ENCODE assay signal across 18 mouse cellular contexts in the genomic region with DNA sequence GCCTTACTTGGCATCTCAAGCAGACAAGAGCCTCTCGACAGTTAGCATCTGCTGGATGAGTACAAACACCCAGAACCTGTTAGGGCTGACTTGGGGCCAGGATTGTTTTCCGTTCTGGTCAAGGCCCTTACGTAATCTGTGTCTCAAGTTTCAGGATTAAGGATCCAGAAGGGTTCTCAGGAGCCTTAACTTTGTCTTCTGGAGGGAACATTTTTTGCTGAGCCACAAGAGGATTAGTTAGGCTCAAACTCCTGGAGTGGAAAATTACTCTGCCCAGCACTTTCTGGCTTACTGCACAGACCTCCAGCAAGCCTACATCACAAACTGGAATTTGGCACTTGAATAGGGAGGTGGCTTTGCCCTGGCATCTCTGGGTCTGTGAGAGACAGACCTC. TPM values are rescaled to one million over a fixed set of nuclear protein-coding genes. Genes with fewer than 3 reads are reported as not detected.
DNase-seq lines count a peak whose midpoint lies in the region; ATAC-seq and TF ChIP-seq lines count a peak whose summit lies in the region.
"Had no signal": no experiment of that assay in that cellular context is flagged by ENCODE, and none has a peak within 500 bp of the region (broad histone marks: within the 10 kb centered on the region; RNA-seq: fewer than 3 reads in every experiment).

No protein-coding gene starts in this region.

- H3K4me3 ChIP-seq in embryonic facial prominence, embryonic 14.5 days (ENCODE audit: low read depth, low read length): no peak overlapping the region
- no peak overlapping the region for H3K4me3 ChIP-seq in embryonic facial prominence, embryonic 10.5 days
- no peak overlapping the region for H3K4me3 ChIP-seq in liver, postnatal 0 days (ENCODE audit: low read depth, low read length)
- no peak overlapping the region for H3K4me3 ChIP-seq in liver, embryonic 11.5 days (ENCODE audit: low read depth, low read length)
- no peak overlapping the region for H3K4me3 ChIP-seq in midbrain, embryonic 10.5 days

- no peak overlapping the region for H3K9ac ChIP-seq in embryonic facial prominence, embryonic 14.5 days (ENCODE audit: low read depth, low read length)
- no peak overlapping the region for H3K9ac ChIP-seq in liver, postnatal 0 days (replicated peaks)
- H3K9ac ChIP-seq in liver, embryonic 11.5 days (ENCODE audit: low read depth, low read length): no peak overlapping the region
- H3K9ac ChIP-seq: lung, embryonic 14.5 days had no signal

- DNase-seq in embryonic facial prominence, embryonic 14.5 days (ENCODE audit: low spot score): peak; percentile 48
- DNase-seq in embryonic facial prominence, embryonic 10.5 days (ENCODE audit: low spot score): no peak
- DNase-seq in liver, postnatal 0 days: no peak
- DNase-seq in liver, embryonic 11.5 days (ENCODE audit: low spot score): no peak
- peak; percentile 54 for DNase-seq in kidney, postnatal 14 days
- DNase-seq in lung, postnatal 4 days: peak; percentile 62 to 69
- no peak for DNase-seq in midbrain, embryonic 10.5 days (ENCODE audit: low spot score)
- DNase-seq in ovary, postnatal 14 days (ENCODE audit: low spot score): no peak
- DNase-seq: adrenal gland, adult 8-10 months; cerebellum, adult 9-11 months; heart, postnatal 4 days; lung, embryonic 14.5 days; midbrain, embryonic 14.5 days; thymus, postnatal 4 days had no signal

- ATAC-seq in embryonic facial prominence, embryonic 14.5 days (ENCODE audit: low read depth): peak; percentile 31; the same call in 1 of the 2 replicates
- no peak for ATAC-seq in liver, postnatal 0 days
- no peak for ATAC-seq in liver, embryonic 11.5 days (replicated peaks; ENCODE audit: low FRiP score)
- ATAC-seq: inflammation-experienced regulatory T-cells, adult 6 months had no signal

- no peak overlapping the region for H3K4me2 ChIP-seq in embryonic facial prominence, embryonic 14.5 days (ENCODE audit: low read depth, low read length)
- H3K4me2 ChIP-seq in liver, postnatal 0 days (ENCODE audit: low read depth, low read length): no peak overlapping the region
- H3K4me2 ChIP-seq in liver, embryonic 11.5 days: no peak overlapping the region
- H3K4me2 ChIP-seq: lung, embryonic 14.5 days had no signal

- peaks cover 92% of the 10 kb centered on the region for H3K36me3 ChIP-seq in embryonic facial prominence, embryonic 14.5 days (ENCODE audit: control insufficient read depth, insufficient read depth, low read length)
- peaks cover 100% of the 10 kb centered on the region for H3K36me3 ChIP-seq in embryonic facial prominence, embryonic 10.5 days (replicated peaks)
- peaks cover 84% of the 10 kb centered on the region for H3K36me3 ChIP-seq in liver, postnatal 0 days (replicated peaks; ENCODE audit: insufficient read depth, low read length)
- peaks cover 46% of the 10 kb centered on the region for H3K36me3 ChIP-seq in liver, embryonic 11.5 days (ENCODE audit: control insufficient read depth, insufficient read depth, low read length)
- peaks cover 98% of the 10 kb centered on the region for H3K36me3 ChIP-seq in midbrain, embryonic 10.5 days

- no peak for TF ChIP-seq CTCF in liver, postnatal 0 days (IDR thresholded peaks at IDR 0.05; ENCODE audit: low read depth)

- no peaks in the 10 kb centered on the region for H3K9me3 ChIP-seq in embryonic facial prominence, embryonic 14.5 days (ENCODE audit: control insufficient read depth, low read length)
- H3K9me3 ChIP-seq in embryonic facial prominence, embryonic 10.5 days: no peaks in the 10 kb centered on the region
- no peaks in the 10 kb centered on the region for H3K9me3 ChIP-seq in liver, postnatal 0 days (ENCODE audit: low read length)
- H3K9me3 ChIP-seq in liver, embryonic 11.5 days (ENCODE audit: control insufficient read depth, low read length): no peaks in the 10 kb centered on the region
- no peaks in the 10 kb centered on the region for H3K9me3 ChIP-seq in midbrain, embryonic 10.5 days (replicated peaks)

- no peak for TF ChIP-seq EP300 in liver, postnatal 0 days (IDR thresholded peaks at IDR 0.05; ENCODE audit: low read depth)

- no peak overlapping the region for H3K27ac ChIP-seq in embryonic facial prominence, embryonic 14.5 days (replicated peaks; ENCODE audit: low read depth, low read length)
- no peak overlapping the region for H3K27ac ChIP-seq in embryonic facial prominence, embryonic 10.5 days (replicated peaks)
- H3K27ac ChIP-seq in liver, postnatal 0 days (ENCODE audit: low read depth): peak overlapping the region; percentile 22; the same call in 1 of the 2 replicates
- H3K27ac ChIP-seq in liver, embryonic 11.5 days (ENCODE audit: low read depth, low read length): no peak overlapping the region
- H3K27ac ChIP-seq in midbrain, embryonic 10.5 days (replicated peaks): no peak overlapping the region
- H3K27ac ChIP-seq: stomach, postnatal 0 days had no signal

- WGBS in embryonic facial prominence, embryonic 14.5 days: 50% methylated on average over 3 of the region's 3 CpGs
- 69% methylated on average over 3 of the region's 3 CpGs for WGBS in embryonic facial prominence, embryonic 10.5 days
- WGBS in liver, postnatal 0 days (ENCODE audit: insufficient replicate concordance): 81% methylated on average over 3 of the region's 3 CpGs
- WGBS in liver, embryonic 11.5 days: 80% methylated on average over 3 of the region's 3 CpGs
- 73% methylated on average over 3 of the region's 3 CpGs for WGBS in midbrain, embryonic 10.5 days

- H3K4me1 ChIP-seq in embryonic facial prominence, embryonic 14.5 days (ENCODE audit: control insufficient read depth, insufficient read depth, low read length): no peaks in the 10 kb centered on the region
- H3K4me1 ChIP-seq in embryonic facial prominence, embryonic 10.5 days: no peaks in the 10 kb centered on the region
- H3K4me1 ChIP-seq in liver, postnatal 0 days (ENCODE audit: insufficient read depth): peaks cover 3% of the 10 kb centered on the region
- H3K4me1 ChIP-seq in liver, embryonic 11.5 days (replicated peaks; ENCODE audit: control insufficient read depth, insufficient read depth, low read length): no peaks in the 10 kb centered on the region
- 0 out of 2 replicates have a peak, but pooled peaks cover under 1% of the 10 kb centered on the region for H3K4me1 ChIP-seq in midbrain, embryonic 10.5 days

- H3K27me3 ChIP-seq in embryonic facial prominence, embryonic 14.5 days (replicated peaks; ENCODE audit: control insufficient read depth, insufficient read depth, low read length): no peaks in the 10 kb centered on the region
- H3K27me3 ChIP-seq in embryonic facial prominence, embryonic 10.5 days (replicated peaks; ENCODE audit: low read depth, poor library complexity, severe bottlenecking): no peaks in the 10 kb centered on the region
- H3K27me3 ChIP-seq in liver, postnatal 0 days (ENCODE audit: insufficient read depth, low read length): no peaks in the 10 kb centered on the region
- H3K27me3 ChIP-seq in liver, embryonic 11.5 days (replicated peaks; ENCODE audit: control insufficient read depth, insufficient read depth, low read length): no peaks in the 10 kb centered on the region
- H3K27me3 ChIP-seq in midbrain, embryonic 10.5 days (ENCODE audit: low read depth, poor library complexity, severe bottlenecking): no peaks in the 10 kb centered on the region

RNA-seq across cellular contexts. Expression of gene Alas1, which starts 11.6 kb away (rescaled TPM):
- polyA plus RNA-seq in embryonic facial prominence, embryonic 14.5 days (2014; fragmentation: Nextera tagmentation; extraction: Ambion mirVana): 94.8 and 102 TPM in 2 replicates
- polyA plus RNA-seq in embryonic facial prominence, embryonic 10.5 days (2016; fragmentation: Nextera tagmentation; extraction: Ambion mirVana): 72.1 and 80.7 TPM in 2 replicates
- 131 and 146 TPM in 2 replicates for polyA plus RNA-seq in liver, postnatal 0 days (2015; fragmentation: Nextera tagmentation; extraction: Ambion mirVana)
- 57.4 and 67.9 TPM in 2 replicates for polyA plus RNA-seq in liver, embryonic 11.5 days (2014; fragmentation: Nextera tagmentation; extraction: Ambion mirVana)
- 71.1 and 82.7 TPM in 2 replicates for polyA plus RNA-seq in midbrain, embryonic 10.5 days (2016; fragmentation: Nextera tagmentation; extraction: Ambion mirVana)

RNA-seq across cellular contexts. Expression of gene Tlr9, which starts 14.4 kb away (rescaled TPM):
- polyA plus RNA-seq in embryonic facial prominence, embryonic 14.5 days (2014; fragmentation: Nextera tagmentation; extraction: Ambion mirVana): 0.05 and 0.07 TPM in 2 replicates
- polyA plus RNA-seq in embryonic facial prominence, embryonic 10.5 days (2016; fragmentation: Nextera tagmentation; extraction: Ambion mirVana): not detected in 2 replicates
- 0.07 and 0.16 TPM in 2 replicates for polyA plus RNA-seq in liver, postnatal 0 days (2015; fragmentation: Nextera tagmentation; extraction: Ambion mirVana)
- polyA plus RNA-seq in liver, embryonic 11.5 days (2014; fragmentation: Nextera tagmentation; extraction: Ambion mirVana): not detected in 2 replicates
- 0.05 TPM in 1 of 2 replicates, not detected in the other for polyA plus RNA-seq in midbrain, embryonic 10.5 days (2016; fragmentation: Nextera tagmentation; extraction: Ambion mirVana)
- polyA plus RNA-seq: limb, embryonic 11.5 days; neural tube, embryonic 11.5 days had no signal

RNA-seq across cellular contexts. Expression of gene Twf2, which starts 33.9 kb away (rescaled TPM):
- polyA plus RNA-seq in embryonic facial prominence, embryonic 14.5 days (2014; fragmentation: Nextera tagmentation; extraction: Ambion mirVana): 65.1 and 65.4 TPM in 2 replicates
- polyA plus RNA-seq in embryonic facial prominence, embryonic 10.5 days (2016; fragmentation: Nextera tagmentation; extraction: Ambion mirVana): 69.5 and 74.7 TPM in 2 replicates
- 22.4 and 23.0 TPM in 2 replicates for polyA plus RNA-seq in liver, postnatal 0 days (2015; fragmentation: Nextera tagmentation; extraction: Ambion mirVana)
- polyA plus RNA-seq in liver, embryonic 11.5 days (2014; fragmentation: Nextera tagmentation; extraction: Ambion mirVana): 58.4 and 61.1 TPM in 2 replicates
- 69.7 and 74.8 TPM in 2 replicates for polyA plus RNA-seq in midbrain, embryonic 10.5 days (2016; fragmentation: Nextera tagmentation; extraction: Ambion mirVana)

RNA-seq across cellular contexts. Expression of gene Ppm1m, which starts 37.3 kb away (rescaled TPM):
- polyA plus RNA-seq in embryonic facial prominence, embryonic 14.5 days (2014; fragmentation: Nextera tagmentation; extraction: Ambion mirVana): 41.3 and 42.7 TPM in 2 replicates
- polyA plus RNA-seq in embryonic facial prominence, embryonic 10.5 days (2016; fragmentation: Nextera tagmentation; extraction: Ambion mirVana): 50.2 and 54.1 TPM in 2 replicates
- polyA plus RNA-seq in liver, postnatal 0 days (2015; fragmentation: Nextera tagmentation; extraction: Ambion mirVana): 11.0 and 11.1 TPM in 2 replicates
- polyA plus RNA-seq in liver, embryonic 11.5 days (2014; fragmentation: Nextera tagmentation; extraction: Ambion mirVana): 25.3 and 26.9 TPM in 2 replicates
- polyA plus RNA-seq in midbrain, embryonic 10.5 days (2016; fragmentation: Nextera tagmentation; extraction: Ambion mirVana): 46.2 and 52.1 TPM in 2 replicates

RNA-seq across cellular contexts. Expression of gene Poc1a, which starts 44.0 kb away (rescaled TPM):
- polyA plus RNA-seq in embryonic facial prominence, embryonic 14.5 days (2014; fragmentation: Nextera tagmentation; extraction: Ambion mirVana): 16.6 and 21.5 TPM in 2 replicates
- polyA plus RNA-seq in embryonic facial prominence, embryonic 10.5 days (2016; fragmentation: Nextera tagmentation; extraction: Ambion mirVana): 39.9 and 46.4 TPM in 2 replicates
- 13.0 and 14.5 TPM in 2 replicates for polyA plus RNA-seq in liver, postnatal 0 days (2015; fragmentation: Nextera tagmentation; extraction: Ambion mirVana)
- polyA plus RNA-seq in liver, embryonic 11.5 days (2014; fragmentation: Nextera tagmentation; extraction: Ambion mirVana): 36.6 and 39.0 TPM in 2 replicates
- polyA plus RNA-seq in midbrain, embryonic 10.5 days (2016; fragmentation: Nextera tagmentation; extraction: Ambion mirVana): 38.1 and 46.6 TPM in 2 replicates

Comparison
In these comparisons a context has a peak if more than half of its experiments do, and no peak if none do; other contexts are left out.
1. DNase-seq: peak in embryonic facial prominence, embryonic 14.5 days (single experiment), kidney, postnatal 14 days (single experiment) and lung, postnatal 4 days (2 of 2); none in embryonic facial prominence, embryonic 10.5 days (single experiment), liver, postnatal 0 days (single experiment), liver, embryonic 11.5 days (single experiment), midbrain, embryonic 10.5 days (single experiment) and ovary, postnatal 14 days (single experiment).